Mouse (Mus musculus): ENCODE measurements around the gene Lactbl1. TPM values are rescaled to one million over a fixed set of nuclear protein-coding genes. Genes with fewer than 3 reads are reported as not detected.

The Lactbl1 gene
- polyA plus RNA-seq, 1 experiment, result 0.04 TPM

DNA sequence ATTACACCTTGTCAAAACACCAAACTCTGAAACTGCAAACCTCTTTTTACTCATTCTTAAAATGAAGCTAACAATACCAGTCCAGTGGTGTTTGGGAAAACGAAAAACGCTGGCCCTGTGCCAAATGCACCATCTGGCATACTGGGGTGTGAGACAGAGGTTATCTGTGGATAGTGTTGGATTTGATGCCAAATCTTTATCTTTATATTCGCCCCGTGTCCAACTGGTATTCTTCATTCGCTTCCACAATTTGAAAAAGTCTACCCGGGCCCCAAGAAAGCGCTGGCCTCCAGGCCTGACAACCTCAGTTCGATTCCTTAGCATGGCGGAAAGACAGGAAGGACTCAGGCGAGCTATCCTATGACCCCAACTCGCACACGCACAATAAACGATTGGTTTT, 20.9 kb upstream of the Lactbl1 start:
- peaks cover 35% of the 10 kb centered on the region for H3K4me1 ChIP-seq
- H3K9me3 ChIP-seq, result peaks cover under 1% of the 10 kb centered on the region; the same call in 1 of the 2 replicates
- no peak for TF ChIP-seq GATA1 (IDR thresholded peaks at IDR 0.05; ENCODE audit: borderline replicate concordance, low read length)
- TF ChIP-seq FLI1 (IDR thresholded peaks at IDR 0.05; ENCODE audit: low read length), result no peak
- H3K4me3 ChIP-seq (replicated peaks), result peak overlapping the region; percentile 97
- peaks cover 11% of the 10 kb centered on the region for H3K36me3 ChIP-seq (replicated peaks; ENCODE audit: low read length)
- H3K27me3 ChIP-seq (replicated peaks), result no peaks in the 10 kb centered on the region

DNA sequence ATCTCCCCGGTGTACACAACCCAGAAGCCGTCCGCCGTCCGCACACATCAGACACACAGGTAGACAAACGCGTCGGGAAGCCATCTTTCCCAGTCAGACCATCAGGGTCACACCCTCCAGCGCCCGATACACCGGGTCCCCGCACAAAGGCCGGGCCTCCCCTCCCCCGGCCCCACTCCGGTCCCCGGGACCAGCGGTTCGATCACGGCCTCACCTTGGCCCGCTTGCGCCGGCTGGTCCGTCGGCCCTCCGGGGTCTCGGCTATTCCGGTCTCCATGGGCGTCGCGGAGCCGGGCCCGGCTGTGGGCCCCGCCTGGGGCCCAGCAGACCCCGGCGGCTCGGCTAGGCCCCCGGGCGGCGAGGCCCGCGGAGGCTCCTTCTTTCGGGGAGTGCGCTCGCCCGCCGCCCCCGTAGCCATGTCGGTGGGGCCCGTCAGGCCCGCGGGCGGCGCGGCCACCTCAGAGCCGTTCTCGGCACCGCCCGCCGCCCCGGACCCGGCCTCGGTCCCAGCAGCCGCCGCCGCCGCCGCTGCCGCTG, 20.3 kb upstream of the Lactbl1 start:
- H3K9me3 ChIP-seq, result peaks cover 5% of the 10 kb centered on the region; the same call in 1 of the 2 replicates

DNA sequence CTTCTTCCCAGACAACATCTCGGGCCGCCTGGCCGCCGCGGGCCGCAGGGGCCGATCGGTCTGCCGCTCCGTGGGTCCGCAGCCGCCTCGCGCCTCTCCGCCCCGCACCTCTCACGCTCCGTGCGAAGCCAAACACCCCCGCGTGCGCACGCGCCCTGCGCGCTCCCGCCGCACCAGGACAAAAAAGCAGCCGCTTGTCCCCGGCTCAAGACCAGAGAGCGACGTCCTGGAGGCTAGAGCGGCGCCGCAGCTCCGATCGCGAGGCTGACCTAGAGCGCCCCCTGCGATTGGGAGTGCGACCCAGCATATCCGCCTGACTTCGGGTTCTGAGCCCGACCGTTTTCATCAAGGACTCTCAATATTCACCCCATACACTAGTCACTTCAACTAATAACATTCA, 19.9 kb upstream of the Lactbl1 start, which contains the start of gene Kdm1a:
Gene Kdm1a (minus strand): TSS at position 156 of the 400 bp plus-strand sequence.
- Histone ChIP-seq H3K4me3 (replicated peaks) (peak within 1 kb of the TSS; percentile 97), H3K27me3 (replicated peaks) (no peaks in the 10 kb centered on the region), H3K9me3 (peaks cover 5% of the 10 kb centered on the region; the same call in 1 of the 2 replicates), H3K4me1 (peaks cover 35% of the 10 kb centered on the region), H3K36me3 (replicated peaks; ENCODE audit: low read length) (peaks cover 11% of the 10 kb centered on the region)
- no peak for TF ChIP-seq FLI1 (IDR thresholded peaks at IDR 0.05; ENCODE audit: low read length)
- TF ChIP-seq GATA1 (IDR thresholded peaks at IDR 0.05; ENCODE audit: borderline replicate concordance, low read length), result no peak

More for the DNA sequence above, 20.3 kb upstream of the Lactbl1 start:
- TF ChIP-seq FLI1 (IDR thresholded peaks at IDR 0.05; ENCODE audit: low read length) (no peak), GATA1 (IDR thresholded peaks at IDR 0.05; ENCODE audit: borderline replicate concordance, low read length) (no peak)
- Histone ChIP-seq H3K4me3 (replicated peaks) (peak overlapping the region; percentile 97), H3K36me3 (replicated peaks; ENCODE audit: low read length) (peaks cover 11% of the 10 kb centered on the region), H3K27me3 (replicated peaks) (no peaks in the 10 kb centered on the region), H3K4me1 (peaks cover 36% of the 10 kb centered on the region)

DNA sequence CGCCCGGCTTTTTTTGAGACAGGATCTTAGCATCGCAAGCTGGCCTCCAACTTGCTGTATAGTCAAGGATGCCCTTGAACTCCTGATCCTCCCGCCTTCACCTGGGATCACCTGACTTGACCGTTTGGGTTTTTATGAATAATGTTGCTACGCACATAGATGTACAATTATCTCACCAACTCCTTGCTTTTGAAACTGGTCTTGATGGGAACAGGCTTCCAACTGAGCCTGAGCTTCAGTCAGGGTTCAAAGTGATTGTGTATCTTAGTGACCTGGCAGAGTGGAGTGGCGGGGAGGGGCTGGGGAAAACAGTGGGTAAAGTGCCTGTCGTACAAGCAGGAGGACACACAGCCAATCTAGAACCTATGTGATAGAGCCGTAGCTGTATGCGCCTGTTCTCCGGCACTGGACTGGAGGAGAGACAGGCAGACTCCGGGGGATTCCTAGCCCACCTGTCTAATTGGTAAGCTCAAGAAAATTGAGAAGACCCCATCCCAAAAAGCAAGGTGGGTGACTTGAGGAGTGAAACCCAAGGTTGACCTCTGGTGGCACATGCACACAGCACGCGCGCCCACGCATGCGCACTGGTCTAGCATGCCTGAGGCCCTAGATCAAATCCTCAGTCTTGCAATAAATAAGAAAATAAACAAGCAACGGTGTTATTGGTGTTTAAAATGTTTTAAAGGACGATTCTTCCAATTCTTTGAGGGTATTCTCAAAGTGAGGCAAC, 16.5 kb upstream of the Lactbl1 start:
- peaks cover 5% of the 10 kb centered on the region; the same call in 1 of the 2 replicates for H3K9me3 ChIP-seq
- TF ChIP-seq GATA1 (IDR thresholded peaks at IDR 0.05; ENCODE audit: borderline replicate concordance, low read length), result no peak
- TF ChIP-seq FLI1 (IDR thresholded peaks at IDR 0.05; ENCODE audit: low read length), result no peak
- no peaks in the 10 kb centered on the region for H3K36me3 ChIP-seq (replicated peaks; ENCODE audit: low read length)
- H3K4me1 ChIP-seq, result peaks cover 20% of the 10 kb centered on the region
- H3K4me3 ChIP-seq (replicated peaks), result no peak overlapping the region
- no peaks in the 10 kb centered on the region for H3K27me3 ChIP-seq (replicated peaks)

DNA sequence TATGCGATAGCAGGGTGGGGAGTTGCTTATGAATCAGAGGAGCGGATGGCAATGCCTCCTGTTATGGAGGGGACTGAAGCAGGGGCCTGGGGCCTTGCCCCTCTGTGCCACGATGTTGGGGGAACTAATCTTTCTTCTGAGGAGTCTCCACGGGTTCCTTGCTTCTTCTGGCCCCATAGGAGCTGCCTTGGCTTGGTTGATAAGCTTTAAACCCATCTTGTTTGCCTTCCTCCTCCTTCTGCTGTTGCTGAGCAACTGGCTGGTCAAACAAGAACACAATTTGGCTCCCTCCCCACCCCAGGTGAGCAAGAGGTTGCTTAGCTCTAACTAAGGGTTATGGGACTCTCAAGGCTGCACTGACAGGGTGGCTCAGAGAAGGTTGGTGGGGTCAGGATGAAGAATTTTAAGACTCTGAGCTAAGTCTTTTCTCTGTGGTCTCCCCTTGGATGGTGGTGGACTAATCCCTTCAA, 12.0 kb upstream of the Lactbl1 start, which contains the start of gene Tex46:
Gene Tex46 (plus strand): TSS at position 51 of the 470 bp plus-strand sequence.
- no peaks in the 10 kb centered on the region for H3K36me3 ChIP-seq (replicated peaks; ENCODE audit: low read length)
- TF ChIP-seq FLI1 (IDR thresholded peaks at IDR 0.05; ENCODE audit: low read length) (no peak), GATA1 (IDR thresholded peaks at IDR 0.05; ENCODE audit: borderline replicate concordance, low read length) (no peak)
- peaks cover 15% of the 10 kb centered on the region for H3K4me1 ChIP-seq
- no peak within 1 kb of the TSS for H3K4me3 ChIP-seq (replicated peaks)
- peaks cover 3% of the 10 kb centered on the region for H3K27me3 ChIP-seq (replicated peaks)
- peaks cover 5% of the 10 kb centered on the region; the same call in 1 of the 2 replicates for H3K9me3 ChIP-seq

DNA sequence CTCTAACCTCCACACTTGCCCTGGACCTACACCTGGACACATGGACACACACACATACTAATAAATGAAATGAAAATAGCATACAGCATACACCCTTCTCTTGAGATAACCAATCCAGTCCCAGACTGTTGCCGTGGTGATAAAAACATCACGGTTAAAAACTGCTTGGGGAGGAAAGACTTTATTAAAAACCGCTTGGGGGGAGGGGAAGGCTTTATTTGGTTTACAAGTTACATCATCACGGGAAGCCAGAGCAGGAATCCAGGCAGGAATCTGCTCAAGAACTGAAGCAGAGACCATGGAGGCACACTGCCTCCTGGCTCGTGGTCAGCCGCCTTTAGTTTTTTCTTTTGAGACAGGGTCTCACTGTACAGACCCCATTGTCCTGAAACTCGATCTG, 8.8 kb upstream of the Lactbl1 start:
- TF ChIP-seq GATA1 (IDR thresholded peaks at IDR 0.05; ENCODE audit: borderline replicate concordance, low read length) (no peak), FLI1 (IDR thresholded peaks at IDR 0.05; ENCODE audit: low read length) (no peak)

DNA sequence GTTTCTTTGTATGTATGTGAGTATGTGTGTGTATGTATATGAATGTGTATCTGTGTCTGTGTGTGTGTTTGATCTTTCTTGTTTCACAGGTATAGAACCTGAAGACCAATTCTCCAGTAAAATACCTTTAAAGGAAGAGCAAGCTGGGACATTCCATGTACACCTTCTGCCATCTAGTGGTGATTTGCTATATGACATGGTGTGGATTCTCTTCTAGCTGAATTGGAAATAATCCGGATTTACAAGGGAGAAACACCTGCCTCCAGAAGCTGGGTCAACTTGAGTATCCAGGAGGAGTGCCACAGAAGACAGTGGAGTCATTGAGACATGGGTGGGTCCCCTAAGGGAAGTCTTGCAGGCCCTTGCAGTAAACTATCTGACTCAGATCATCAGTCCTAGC, 1.1 kb upstream of the Lactbl1 start:
- H3K36me3 ChIP-seq (replicated peaks; ENCODE audit: low read length), result no peaks in the 10 kb centered on the region

More for the DNA sequence above, 8.8 kb upstream of the Lactbl1 start:
- no peak overlapping the region for H3K4me3 ChIP-seq (replicated peaks)
- peaks cover 7% of the 10 kb centered on the region; the same call in 1 of the 2 replicates for H3K9me3 ChIP-seq
- H3K27me3 ChIP-seq (replicated peaks), result peaks cover 20% of the 10 kb centered on the region
- H3K4me1 ChIP-seq, result peaks cover 13% of the 10 kb centered on the region
- H3K36me3 ChIP-seq (replicated peaks; ENCODE audit: low read length), result no peaks in the 10 kb centered on the region

DNA sequence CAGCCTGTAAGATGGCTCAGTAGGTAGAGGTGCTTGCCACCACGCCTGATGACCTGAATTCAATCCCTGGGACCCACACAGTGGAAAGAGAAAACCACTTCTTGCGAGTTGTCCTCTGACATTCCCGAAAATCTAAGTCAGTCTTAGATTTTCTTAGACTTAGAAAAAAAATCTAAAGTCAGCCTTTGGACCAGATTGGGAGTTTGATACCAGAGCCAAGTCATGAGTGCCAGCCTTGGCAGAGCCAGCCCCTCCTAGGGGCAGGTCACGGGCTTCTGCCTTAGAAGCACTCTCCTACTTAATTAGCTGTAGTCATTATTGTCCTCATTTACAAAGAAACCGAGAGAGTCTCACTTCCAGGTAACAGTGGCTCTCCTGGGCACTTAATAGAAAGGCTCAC, 465 bp upstream of the Lactbl1 start:
- Histone ChIP-seq H3K4me3 (replicated peaks) (no peak overlapping the region), H3K27me3 (replicated peaks) (peaks cover 39% of the 10 kb centered on the region), H3K4me1 (peaks cover 27% of the 10 kb centered on the region), H3K9me3 (peaks cover 2% of the 10 kb centered on the region; the same call in 1 of the 2 replicates), H3K36me3 (replicated peaks; ENCODE audit: low read length) (no peaks in the 10 kb centered on the region)
- TF ChIP-seq FLI1 (IDR thresholded peaks at IDR 0.05; ENCODE audit: low read length) (no peak), GATA1 (IDR thresholded peaks at IDR 0.05; ENCODE audit: borderline replicate concordance, low read length) (no peak)

More for the DNA sequence above, 1.1 kb upstream of the Lactbl1 start:
- no peak for TF ChIP-seq GATA1 (IDR thresholded peaks at IDR 0.05; ENCODE audit: borderline replicate concordance, low read length)
- no peak for TF ChIP-seq FLI1 (IDR thresholded peaks at IDR 0.05; ENCODE audit: low read length)
- Histone ChIP-seq H3K4me1 (peaks cover 21% of the 10 kb centered on the region), H3K4me3 (replicated peaks) (no peak overlapping the region), H3K27me3 (replicated peaks) (peaks cover 44% of the 10 kb centered on the region), H3K9me3 (peaks cover 7% of the 10 kb centered on the region; the same call in 1 of the 2 replicates)

DNA sequence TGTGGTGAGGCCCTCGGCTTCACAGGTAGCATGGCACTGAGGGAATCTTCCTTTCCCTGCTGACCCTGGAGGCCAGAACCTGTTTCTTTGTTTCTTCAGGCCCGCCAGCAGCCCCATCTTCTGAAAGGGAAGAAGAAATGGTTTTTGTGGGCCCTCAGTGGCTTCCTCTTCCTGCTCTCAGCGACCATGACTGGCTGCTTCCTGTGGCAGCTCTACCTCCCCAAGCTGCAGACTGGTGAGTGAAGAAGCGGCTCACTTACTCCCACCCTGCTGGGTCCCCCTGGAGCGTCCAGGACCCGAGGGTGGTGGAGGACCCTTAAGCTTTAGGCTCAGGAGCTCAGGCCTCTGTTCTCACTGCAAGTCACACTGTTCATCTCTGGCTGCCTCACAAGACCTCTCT, 4.2 kb downstream of the Lactbl1 start:
- TF ChIP-seq FLI1 (IDR thresholded peaks at IDR 0.05; ENCODE audit: low read length) (no peak), GATA1 (IDR thresholded peaks at IDR 0.05; ENCODE audit: borderline replicate concordance, low read length) (no peak)
- peaks cover 35% of the 10 kb centered on the region for H3K4me1 ChIP-seq
- peaks cover 3% of the 10 kb centered on the region for H3K36me3 ChIP-seq (replicated peaks; ENCODE audit: low read length)
- H3K9me3 ChIP-seq, result peaks cover 14% of the 10 kb centered on the region
- peak overlapping the region; percentile 84 for H3K4me3 ChIP-seq (replicated peaks)
- peaks cover 52% of the 10 kb centered on the region for H3K27me3 ChIP-seq (replicated peaks)

Data from megakaryocyte, embryonic 14.5 days (primary cell).